Mouse (Mus musculus): ENCODE data around the gene Tmem175. TPM values are rescaled to one million over a fixed set of nuclear protein-coding genes. Genes with fewer than 3 reads are reported as not detected.
"Not testable (repeated sequence)": the region's sequence is repeated elsewhere in the genome, so short reads cannot be mapped to it uniquely, and the experiment has no call there.

Gene Tmem175
- 10 to 100 TPM in 1 of 2 experiments, 1 to 10 TPM in 1; 9.8 to 11.8 TPM for total RNA-seq (2021)

DNA sequence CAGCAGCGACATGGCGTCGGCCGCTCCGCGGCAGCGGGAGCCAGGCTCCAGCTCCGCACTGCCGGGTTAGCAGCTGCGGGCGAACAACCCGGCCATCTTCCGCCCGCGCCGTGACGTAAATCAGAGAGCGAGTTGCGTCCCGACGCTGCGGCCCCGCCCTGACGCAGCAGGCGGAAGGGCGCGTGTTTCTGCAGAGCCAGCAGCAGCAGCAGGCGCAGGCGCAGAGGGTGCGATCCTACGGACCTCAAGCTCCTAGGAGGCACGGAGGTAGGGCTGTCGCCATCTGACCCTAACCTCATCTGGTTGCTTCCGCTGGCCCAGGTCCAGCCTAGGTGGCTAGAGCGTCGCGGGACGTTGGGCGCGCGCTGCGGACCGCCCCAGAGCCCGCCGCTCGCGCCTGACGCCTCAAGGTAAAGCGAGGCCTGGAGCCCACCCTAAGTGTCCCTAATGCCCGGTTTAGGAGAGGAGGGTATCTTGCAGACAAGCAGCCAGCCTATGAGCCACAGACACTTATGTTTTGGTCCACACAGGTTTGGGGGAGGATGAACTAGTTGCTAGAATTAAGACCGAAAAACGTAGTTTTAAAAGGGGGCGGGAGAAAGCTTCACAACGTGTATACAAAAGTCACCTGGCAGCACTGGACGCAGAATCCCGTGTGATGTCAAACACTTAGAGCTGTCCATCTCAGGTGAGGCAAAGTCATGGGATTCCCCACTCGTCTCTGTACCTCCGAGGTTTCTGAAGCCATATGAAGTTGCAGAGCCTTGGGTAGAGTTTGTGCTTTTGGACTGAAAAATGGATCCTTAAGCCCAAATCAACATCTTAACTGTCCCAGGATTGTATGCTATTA is at the start of gene Tmem175, which contains the start of gene Gak:
Gene Tmem175, plus strand, starts transcription at position 137 of the 850 bp plus-strand sequence.
Gene Gak, minus strand, starts transcription at position 122 of the 850 bp plus-strand sequence.
- intact Hi-C loops (cut with DNase I), result loop anchor here (2.0 to 10.0 kb wide), 2 partner anchors 39 to 495 kb away; partner anchors contain the start of genes Ccdc18, Dgkq and Tmed5
- peak; percentile 92 to 93 for DNase-seq

- intact Hi-C loops (cut with DNase I), result no loop called here
- DNase-seq, result no peak
Measured at GRCm38 (mm10) chr5:108581361-108581891, 48.1 kb upstream of the Tmem175 start.

GRCm38 (mm10) chr5:108599923-108600322 is 29.6 kb upstream of the Tmem175 start:
- intact Hi-C loops (cut with DNase I), result no loop called here
- no peak for DNase-seq

DNA sequence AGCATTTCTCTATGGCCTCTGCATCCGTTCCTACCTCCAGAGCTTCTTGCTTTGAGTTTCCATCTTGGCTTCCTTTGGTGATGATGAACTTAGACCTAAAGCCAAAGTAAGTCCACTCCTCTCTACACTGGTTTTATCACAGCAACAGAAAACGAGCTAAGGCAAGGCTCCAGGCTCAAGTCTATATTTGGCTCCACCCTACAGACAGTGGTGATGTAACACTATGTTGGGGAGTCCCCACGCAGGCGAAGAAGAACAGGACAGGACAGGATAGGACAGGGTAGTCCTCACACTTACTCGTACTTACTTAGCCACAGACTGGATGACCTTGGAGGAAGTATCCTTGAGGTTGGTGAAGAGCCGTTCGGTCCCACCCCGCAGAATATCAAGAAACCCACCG is 27.0 kb upstream of the Tmem175 start:
- DNase-seq, result no peak
- intact Hi-C loops (cut with DNase I), result no loop called here

- no peak for DNase-seq
- intact Hi-C loops (cut with DNase I), result no loop called here
Measured at GRCm38 (mm10) chr5:108610426-108610825, 19.1 kb upstream of the Tmem175 start.

- no peak for DNase-seq
- intact Hi-C loops (cut with DNase I), result loop anchor here (10.0 kb wide), 1 partner anchor 487 kb away; the partner anchor contains the start of genes Ccdc18 and Tmed5
Measured at GRCm38 (mm10) chr5:108621870-108622269, 7.7 kb upstream of the Tmem175 start.

DNA sequence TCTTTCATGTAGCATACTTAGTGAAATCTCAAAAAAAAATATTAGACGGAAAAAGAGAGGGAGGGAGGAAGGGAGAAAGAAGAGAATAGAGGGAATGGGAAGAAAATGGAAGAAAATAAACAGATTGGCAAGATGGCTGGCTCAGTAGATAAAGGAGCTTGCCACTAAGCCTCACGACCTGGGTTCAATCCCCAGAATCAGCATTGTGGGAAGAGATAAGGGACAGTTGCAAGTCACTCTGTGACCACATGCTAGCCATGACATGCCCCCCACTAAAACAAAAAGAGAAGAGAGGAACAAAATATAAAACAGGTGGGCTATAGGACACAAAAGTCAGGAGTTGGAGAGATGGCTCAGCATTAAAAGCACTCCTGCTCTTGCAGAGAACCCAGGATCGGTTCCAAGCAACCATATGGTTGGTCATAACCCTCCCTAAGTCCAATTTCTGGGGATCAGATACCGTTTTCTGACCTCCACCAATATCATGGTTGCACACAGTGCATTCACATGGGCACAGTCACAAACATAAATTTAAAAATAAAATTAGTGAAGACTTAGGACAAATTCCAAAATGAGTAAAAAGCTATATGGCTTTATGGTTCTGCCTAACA is 3.4 kb upstream of the Tmem175 start:
- intact Hi-C loops (cut with DNase I), result loop anchor here (10.0 kb wide), 1 partner anchor 491 kb away; the partner anchor contains the start of genes Ccdc18 and Tmed5
- DNase-seq, result no peak

- intact Hi-C loops (cut with DNase I), result loop anchor here (2.0 to 10.0 kb wide), 2 partner anchors 40 to 494 kb away; partner anchors contain the start of genes Ccdc18, Dgkq and Tmed5
Measured at GRCm38 (mm10) chr5:108628891-108629633, 508 bp upstream of the Tmem175 start.

DNA sequence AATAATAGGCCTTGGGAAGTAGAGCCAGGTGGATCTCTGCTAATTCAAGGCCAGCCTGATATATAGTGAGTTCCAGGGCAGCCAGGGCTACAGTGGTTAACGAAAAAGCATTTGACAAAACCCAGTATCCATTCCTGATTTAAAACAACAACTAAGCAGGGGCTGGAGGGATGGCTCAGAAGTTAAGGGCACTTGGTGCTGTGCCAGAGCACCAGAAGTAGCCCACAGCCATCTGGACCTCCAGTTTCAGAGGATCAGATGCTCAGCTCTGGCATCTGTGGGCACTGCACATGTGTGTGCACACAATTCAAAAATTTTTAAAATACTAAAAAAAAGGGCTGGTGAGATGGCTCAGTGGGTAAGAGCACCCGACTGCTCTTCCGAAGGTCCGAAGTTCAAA is 4.1 kb downstream of the Tmem175 start:
- intact Hi-C loops (cut with DNase I), result no loop called here
- no peak for DNase-seq

More at GRCm38 (mm10) chr5:108628891-108629633, 508 bp upstream of the Tmem175 start:
- no peak for DNase-seq

GRCm38 (mm10) chr5:108634088-108634487 is 4.5 kb downstream of the Tmem175 start:
- DNase-seq; intact Hi-C loops (cut with DNase I): not testable (repeated sequence)

DNA sequence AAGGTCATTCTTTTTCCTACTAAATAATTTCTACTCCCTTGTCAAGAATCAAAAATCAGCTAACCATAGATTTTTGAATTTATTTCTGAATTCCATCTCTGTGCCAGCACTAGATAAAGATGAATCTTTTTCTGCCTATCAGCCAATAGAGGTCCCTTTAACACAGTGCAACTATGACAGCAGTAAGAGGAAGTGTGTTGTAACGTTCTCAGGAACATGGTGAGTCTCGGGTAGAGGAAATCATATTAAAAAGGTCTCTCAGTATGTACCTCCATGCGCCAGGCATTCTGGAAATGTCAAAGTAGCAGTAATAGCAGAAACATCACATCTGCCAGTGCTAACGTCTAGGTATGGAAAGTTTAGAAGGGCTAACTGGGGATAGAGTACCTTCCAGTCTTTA is 6.6 kb downstream of the Tmem175 start:
- intact Hi-C loops (cut with DNase I), result no loop called here
- DNase-seq, result no peak

GRCm38 (mm10) chr5:108643674-108644073 is 14.1 kb downstream of the Tmem175 start:
- no peak for DNase-seq
- intact Hi-C loops (cut with DNase I), result no loop called here

DNA sequence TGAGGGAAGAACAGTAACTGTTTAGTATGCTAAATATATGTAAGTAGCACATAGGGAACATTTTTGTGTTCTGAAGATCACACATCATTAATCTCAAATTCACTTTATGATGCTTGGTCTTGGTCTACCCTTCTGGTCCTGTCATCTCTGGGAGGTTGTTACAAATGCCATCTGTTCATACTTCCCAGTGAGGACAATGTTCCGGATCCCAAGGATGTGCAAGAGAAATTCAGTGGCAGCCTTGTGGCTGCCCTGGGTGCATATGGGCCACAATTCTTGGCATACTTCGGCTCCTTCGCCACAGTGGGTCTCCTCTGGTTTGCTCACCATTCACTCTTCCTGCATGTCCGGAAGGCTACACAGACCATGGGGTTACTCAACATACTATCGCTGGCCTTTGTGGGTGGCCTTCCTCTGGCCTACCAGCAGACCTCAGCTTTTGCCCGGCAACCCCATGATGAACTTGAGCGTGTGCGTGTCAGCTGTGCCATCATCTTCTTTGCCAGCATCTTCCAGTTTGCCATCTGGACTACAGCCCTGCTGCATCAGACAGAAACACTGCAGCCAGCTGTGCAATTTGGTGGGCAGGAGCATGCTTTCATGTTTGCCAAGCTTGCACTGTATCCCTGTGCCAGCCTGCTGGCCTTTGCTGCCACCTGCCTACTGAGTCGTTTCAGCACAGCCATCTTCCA is 16.2 kb downstream of the Tmem175 start:
- DNase-seq, result no peak
- intact Hi-C loops (cut with DNase I), result no loop called here

- intact Hi-C loops (cut with DNase I), result no loop called here
- DNase-seq, result no peak
Measured at GRCm38 (mm10) chr5:108646343-108646660, 16.7 kb downstream of the Tmem175 start.

DNA sequence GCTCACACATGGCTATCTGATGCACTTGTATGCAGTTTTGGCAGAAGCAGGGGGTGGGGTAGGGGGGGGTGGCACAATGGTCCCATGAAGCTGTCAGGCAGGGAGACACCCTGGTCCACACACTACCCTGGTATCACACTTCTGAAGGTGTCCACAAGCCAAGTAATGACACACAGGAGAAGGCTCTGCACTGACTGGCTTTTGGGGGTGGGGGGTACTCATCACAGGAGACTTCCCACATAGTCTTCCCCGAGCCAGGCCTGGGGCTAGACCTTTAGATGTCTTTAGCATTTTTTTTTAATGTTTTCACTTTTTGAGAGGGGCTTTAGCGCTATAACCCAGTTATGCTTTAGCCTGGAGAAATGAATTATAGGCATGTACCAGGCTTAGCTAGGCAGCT is 17.7 kb downstream of the Tmem175 start:
- DNase-seq, result no peak
- intact Hi-C loops (cut with DNase I), result no loop called here

- intact Hi-C loops (cut with DNase I), result no loop called here
- DNase-seq, result no peak
Measured at GRCm38 (mm10) chr5:108647820-108648465, 18.4 kb downstream of the Tmem175 start.

DNA sequence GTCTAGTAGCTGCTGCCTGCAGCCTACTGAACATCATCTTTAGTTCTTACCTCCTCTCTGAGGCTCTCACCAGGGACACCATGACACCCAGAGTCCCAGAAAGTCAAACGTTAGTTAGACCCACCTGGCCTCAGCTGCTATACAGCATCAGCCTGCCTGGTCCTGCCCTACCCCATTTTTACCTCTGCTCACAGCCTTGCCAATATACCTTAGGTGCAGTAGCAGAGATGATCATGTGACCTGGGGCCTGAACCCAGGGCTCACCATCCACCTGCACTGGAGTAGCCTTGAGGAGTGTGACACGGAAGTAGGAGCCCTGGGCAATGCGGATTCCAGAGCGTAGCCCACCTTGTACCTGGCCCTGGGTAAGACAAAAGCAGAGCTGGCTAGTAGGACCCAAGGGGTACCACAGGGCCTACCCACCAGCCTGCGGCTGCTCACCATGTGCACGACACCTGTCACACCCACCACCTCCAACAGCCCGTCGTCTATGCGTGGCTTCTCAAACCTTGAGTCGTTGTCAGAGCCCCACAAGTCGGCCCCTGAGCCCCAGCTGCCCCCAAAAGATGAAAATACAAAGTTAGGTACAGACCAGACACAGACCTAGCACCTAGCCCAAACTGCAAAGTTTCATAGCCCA is 19.5 kb downstream of the Tmem175 start:
- DNase-seq, result no peak
- intact Hi-C loops (cut with DNase I), result no loop called here

DNA sequence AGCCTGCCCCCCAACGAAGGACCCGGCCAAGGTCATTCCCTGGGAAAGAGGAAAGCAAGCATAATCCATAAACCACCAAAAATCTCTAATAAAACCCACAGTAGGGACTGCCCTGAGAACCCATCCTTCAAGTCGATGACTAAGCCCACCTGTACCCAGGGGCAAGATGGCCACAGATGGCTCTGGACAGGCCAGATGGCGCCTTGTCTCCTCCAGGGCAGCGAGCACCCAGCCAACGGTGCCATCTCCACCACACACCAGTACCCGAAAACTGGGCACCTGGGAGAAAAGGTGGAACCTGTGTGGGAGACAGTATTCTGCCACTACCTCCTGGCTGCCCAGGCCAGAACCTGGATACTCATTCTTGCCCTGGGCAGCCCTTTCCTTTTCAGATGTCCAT is 20.8 kb downstream of the Tmem175 start:
- DNase-seq, result no peak
- intact Hi-C loops (cut with DNase I), result no loop called here

- intact Hi-C loops (cut with DNase I), result no loop called here
Measured at GRCm38 (mm10) chr5:108651136-108651720, 21.7 kb downstream of the Tmem175 start.

More at GRCm38 (mm10) chr5:108651136-108651720, 21.7 kb downstream of the Tmem175 start:
- no peak for DNase-seq

Data from heart, postnatal 36 days (tissue).